Mouse (Mus musculus): Measurements from ENCODE around the gene Hps3.
"Not testable (repeated sequence)": the region's sequence is repeated elsewhere in the genome, so short reads cannot be mapped to it uniquely, and the experiment has no call there.

The Hps3 gene

DNA sequence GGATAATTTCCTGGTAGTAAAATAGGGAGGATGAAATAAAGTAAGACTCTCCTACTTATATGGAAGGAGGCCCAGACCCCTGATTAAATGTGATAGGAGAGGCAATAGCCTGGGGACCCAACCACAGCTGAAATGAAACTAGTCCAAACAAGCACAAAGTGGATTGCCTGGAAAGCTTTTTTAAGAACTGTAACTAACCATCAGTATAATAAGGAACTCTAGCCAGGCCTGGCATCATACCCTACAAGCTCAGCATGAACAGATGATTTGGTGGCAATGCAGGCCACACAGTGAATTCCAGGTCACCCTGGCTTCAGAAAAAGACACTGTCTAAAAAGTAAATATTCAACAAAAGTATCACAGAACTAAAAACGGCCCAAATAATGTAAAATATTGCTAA is 29.5 kb downstream of the Hps3 start:
- DNase-seq, result no peak

DNA sequence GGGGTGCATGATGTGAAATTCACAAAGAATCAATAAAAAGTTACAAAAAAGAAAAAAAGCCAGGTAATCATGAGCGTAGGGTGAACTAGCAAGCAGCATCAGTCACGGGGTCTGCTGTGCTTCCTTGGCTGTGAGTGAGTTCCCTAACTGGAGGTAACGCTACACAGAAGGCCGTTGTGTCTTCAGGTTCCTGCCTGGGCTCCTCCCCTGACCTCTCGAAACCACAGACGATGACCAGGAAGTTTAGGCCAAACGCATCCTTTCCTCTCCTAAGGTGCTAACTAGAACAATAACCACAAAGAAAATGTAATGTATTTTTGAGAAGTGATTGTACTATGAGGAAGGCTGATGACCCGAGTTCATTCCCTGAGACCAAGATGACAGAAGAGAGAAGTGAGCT is 30.7 kb downstream of the Hps3 start:
- no peak for DNase-seq

DNA sequence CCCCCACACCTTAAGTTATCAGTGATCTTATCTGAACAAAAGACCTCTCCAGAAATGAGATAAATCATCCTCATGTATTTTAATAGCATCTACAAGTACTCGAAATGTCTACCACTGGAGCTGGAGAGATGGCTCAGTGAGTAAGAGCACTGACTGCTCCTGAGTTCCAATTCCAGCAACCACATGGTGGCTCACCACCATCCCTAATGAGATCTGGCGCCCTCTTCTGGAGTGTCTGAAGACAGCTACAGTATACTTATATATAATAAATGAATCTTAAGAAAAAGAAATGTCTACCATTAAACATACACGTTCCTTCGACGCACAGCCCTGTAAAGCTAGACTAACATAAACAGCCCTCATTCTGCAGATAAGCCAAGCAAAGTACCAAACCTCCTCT is 32.3 kb downstream of the Hps3 start:
- peak; percentile 38 for DNase-seq

DNA sequence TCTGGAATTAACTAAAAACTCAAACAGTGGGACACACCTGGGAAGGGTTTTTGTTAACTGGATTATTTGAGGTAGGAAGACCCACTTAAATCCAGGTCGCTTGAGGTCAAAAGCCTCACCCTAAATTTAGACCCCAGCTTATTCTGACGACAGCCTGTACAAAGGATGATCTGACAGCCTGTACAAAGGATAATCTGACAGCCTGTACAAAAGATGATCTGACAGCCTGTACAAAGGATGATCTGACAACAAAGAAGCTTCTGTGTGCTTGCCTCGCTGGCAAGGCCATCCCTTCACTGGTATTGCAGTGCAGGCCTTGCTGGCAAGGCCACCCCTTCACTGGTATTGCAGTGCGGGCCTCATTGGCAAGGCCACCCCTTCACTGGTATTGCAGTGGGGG is 34.3 kb downstream of the Hps3 start:
- no peak for DNase-seq

DNA sequence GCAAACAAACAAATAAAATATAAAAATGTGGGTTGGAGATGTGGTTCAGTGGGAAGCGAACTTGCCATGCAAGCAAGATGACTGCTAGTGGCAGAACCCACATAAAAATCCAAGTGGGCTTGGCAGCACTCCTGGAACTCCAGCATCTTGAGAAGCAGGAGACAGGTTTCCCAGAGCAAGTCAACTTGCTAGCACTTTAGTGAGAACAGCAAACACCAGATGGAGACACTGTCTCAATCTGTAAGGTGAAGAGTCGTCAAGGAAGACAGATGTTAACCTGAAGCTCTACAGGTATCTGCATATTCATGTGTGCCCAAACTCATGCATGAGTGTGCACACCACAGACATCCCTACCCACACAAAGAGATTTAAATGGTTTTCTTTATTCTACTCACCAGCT is 35.6 kb downstream of the Hps3 start:
- no peak for DNase-seq

DNA sequence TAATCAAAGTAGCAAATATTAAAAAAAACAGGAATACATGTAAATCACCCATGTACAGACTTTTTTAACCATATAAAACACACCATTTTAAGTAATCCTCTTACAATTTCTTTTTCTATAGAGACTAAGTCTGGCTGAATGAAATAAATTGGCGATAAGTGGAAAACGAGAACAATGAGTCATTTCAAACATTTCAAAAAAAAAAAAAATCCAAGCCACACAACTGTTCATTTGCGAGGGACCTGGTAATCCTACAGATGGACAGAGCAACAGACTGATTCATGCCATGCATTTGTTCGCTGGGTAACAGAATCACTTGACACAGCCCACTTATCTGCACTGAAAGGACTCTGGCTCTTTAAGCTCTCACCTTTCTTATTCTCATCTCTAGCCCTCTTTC is 42.7 kb downstream of the Hps3 start:
- no peak for DNase-seq

DNA sequence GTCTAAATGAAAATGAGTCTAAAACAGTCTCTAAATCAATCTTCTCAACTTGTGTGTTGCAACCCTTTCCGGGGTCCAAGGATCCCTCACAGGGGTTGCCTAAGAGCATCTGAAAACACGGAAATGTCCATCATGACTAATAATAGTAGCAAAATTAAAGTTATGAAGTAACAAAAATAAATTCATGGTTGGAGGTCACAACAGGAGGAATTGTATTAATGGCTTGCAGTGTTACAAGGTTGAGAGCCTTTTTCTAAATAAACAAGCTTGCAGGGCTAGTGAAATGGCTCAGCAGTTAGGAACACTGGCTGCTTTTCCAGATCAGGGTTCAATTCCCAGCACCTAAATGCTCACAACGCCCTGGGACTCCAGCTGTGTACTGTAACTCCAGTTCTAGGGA is 45.1 kb downstream of the Hps3 start:
- no peak for DNase-seq

DNA sequence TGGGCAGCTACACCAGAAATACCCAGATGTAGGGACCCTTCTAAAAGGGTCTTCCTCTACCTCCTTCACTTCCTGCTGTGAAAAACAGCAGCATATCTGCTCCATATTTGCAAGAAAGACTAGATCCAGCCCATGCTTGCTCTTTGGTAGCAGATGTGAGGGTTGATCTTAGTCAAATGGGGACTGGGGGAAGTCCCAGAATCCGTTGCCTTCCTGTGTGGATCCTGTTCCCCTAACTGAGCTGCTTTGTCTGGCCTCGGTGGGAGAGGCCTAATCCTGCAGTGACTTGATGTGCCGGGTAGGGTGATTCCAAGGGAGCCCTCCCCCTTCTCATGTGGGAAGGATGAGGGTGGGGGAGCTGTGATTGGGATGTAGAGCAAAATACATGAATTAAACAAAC is 49.0 kb downstream of the Hps3 start:
- no peak for DNase-seq

DNA sequence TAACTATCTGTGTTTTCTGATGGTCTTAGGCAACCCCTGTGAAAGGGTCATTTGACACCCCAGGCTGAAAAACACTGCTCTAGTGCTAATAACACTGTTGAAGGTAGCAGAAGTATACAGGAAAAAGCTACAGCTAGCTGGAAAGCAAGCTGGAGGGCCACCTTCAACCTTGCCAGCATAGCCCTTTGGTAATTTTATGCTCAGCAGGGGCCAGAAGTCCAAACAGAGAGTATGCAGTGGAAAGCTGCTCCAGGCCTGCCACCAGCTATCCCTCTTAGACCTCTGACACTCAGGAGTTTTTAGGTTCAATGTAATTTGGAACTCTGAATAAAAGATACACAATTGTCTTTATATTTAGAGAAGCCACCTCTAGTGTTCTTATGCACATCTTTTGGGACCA is 52.3 kb downstream of the Hps3 start:
- DNase-seq, result peak; percentile 10

DNA sequence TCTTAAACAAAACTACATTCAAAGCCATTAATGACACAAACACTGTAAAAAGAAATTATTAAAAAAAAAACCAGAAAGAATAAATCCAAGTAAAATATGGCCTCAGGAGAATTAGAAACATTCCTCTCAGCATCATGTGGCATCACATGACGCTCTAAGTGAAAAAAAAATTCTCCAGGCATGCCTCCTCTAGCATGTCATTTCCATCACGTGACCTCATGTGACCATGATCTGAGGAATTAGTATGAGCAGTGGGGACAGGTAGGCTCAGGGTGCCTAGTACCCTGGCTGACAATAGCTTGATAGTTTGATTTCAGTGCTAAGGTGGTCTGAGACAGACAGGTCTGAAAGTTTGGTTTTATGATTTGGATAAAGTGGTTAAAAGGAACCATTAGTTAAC is 54.0 kb downstream of the Hps3 start:
- no peak for DNase-seq

DNA sequence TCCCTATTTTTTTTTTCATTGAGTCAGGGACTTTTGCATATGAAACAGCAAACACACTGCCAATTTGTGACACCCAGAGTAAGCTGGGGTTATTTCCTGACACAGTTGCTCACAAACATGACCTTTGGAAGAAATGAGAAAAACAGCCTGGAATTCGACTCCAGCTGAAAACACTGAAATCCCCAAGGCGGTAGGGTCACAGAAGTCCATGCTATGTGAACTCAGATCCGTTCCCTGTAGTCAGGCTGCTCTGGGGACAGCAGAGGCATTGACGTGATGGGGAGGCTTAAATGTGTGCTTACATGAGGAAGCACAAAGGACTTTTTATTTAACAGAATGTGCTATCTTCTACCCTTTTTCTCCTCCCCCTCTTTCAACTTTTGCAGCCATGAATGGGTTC is 56.6 kb downstream of the Hps3 start:
- peak; percentile 57 for DNase-seq

DNA sequence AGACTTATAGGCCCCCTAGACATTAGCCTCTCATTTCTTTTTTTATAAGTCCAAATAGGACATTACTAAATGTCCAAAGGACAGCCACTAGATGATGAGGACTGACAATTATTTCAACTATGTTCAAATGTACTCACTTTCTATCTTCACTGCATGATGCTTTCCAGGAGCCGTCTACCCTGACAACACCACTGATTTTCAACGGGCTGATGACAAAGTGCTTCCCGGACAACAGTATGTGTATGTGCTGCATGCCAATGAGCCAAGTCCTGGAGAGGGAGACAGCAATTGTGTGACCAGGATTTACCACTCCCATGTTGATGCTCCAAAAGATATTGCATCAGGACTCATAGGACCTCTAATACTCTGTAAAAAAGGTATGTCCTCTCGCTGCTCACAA is 69.0 kb downstream of the Hps3 start:
- no peak for DNase-seq

DNA sequence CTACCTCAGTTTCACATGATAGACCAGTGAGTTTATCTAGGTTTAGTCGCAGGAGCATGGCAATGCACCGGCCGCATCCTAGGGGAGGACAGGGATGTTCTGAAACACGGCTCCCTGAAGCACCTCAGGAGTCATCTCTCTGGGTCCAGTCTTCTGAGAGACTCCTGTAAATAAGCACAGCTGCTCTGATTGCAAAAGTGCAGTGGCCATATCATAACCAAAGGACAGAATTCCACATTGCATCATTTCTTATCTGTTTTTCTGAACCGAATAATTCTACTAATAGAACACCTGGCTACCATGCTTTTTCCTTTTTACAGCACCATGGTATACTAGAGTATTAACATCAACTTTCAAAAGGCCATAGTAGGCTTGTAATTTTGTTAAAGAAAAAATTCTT is 69.9 kb downstream of the Hps3 start:
- DNase-seq, result no peak

DNA sequence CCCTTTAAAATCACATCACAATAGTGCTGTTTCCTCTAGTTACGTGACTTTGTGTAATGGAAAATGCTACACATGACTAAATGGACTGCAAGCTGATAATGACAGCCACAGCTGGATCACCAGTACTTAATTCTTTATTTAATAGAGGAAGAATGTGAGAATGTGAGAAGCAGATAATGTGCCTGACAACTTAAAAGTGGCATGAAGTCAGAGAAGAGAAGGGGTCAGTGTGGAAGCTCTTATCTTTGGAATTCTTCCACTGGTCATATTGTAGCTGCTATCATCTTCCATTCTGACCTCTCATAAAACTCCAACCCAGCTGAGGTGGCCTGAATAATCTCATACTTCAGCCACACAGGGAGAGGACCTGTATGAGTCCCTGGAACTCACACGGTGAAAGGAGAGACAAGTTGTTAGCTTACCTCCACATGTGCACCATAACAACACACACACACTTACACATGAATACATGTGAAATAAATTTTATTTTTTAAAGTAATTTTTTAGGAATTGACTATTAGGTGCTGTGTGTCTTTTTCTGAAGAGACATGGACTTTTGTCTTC is 70.4 kb downstream of the Hps3 start:
- no peak for DNase-seq

DNA sequence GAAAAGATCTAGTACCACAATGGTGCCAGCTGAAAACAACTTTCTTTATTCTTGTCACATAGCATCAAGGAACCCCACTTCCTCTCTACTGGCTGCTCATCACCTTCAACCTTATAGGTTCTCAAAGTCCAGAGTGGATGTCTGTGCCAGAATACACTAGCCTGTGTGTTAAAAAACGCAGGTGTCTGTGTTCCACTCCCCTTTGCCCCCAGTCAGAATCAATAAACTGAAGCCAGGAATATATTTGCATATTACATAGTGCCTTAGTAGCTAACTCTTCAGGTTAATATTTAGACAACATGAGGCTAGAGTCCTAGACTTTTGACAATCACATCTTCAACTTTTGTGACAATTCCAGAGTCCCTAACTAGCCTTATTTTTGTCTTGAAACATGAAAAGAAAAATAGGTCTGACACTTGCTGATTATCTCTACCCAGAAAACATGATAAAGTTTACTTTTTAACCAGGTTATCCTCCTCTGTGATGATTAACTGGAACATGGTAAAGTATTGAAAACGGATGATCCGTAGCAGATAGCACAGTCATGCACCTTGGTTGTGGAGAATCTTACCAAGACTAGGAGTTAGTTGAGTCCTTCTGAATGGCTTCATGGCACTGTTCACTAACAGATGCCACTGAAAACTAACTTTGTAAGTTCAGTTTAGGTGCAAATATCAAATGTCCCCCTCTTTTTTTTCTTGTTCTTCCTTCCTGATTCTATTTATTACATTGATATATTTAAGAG is 72.2 kb downstream of the Hps3 start:
- no peak for DNase-seq

DNA sequence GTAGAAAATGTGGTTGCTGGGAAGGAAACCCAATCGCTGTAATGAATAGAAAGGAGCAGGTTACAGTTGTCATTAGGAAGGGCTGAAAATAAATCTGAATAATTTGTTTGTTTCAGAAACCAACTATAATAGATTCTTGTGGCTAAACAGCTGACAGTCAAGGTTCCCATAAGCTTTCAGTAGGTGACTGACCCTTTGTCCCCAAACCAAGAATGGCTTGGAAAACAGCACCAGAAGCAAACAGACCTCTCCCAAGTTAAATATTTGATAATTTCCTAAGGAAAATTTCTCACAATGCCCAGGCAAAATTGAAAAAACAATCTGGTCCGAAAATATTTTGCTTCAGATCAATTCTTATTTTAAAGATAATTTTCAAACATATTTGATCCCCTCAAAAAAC is 73.8 kb downstream of the Hps3 start:
- no peak for DNase-seq

DNA sequence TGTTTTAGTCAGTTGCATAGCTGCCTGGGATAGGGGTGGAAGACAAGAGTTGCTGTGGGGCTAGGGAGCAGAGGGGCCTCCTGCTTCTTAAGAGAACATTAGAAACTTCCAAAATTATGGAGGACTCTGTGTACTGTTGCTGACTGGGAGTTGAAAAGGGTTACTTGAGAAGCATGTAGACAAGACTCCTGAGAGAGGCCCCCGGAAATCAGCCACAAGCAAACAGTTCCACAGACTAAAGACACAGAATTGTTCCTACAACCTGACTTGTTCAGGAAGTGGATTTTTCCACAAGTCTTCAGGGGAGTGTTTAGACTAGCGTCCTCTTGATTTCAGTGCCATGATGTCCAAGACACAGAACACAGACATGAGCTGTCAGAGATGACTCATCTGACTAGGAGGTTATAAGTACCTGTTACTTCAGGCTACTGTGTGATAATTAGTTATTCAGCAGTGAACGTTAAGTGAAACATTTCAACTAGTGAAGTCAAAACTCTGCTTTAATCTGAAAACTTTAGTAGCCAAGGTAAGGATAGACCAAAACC is 74.5 kb downstream of the Hps3 start:
- DNase-seq, result no peak

DNA sequence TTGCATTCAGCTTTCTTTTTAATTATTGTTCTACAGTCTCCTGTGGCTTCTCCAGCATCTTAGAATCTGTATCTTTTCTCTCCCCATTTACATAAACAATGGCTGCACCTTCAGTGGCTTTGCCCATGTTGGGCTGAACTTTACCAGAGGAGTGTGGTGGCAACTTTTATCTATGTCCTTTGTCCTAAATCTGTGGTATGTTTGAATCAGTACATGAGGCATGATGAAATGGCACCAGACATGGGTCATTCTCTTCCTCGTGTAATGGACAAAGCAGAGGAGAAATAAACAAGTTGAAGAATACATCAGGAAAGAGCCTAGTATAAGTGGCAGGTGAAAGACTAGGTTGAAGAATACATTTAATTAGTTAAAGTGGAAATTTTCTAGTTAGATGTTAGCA is 76.1 kb downstream of the Hps3 start:
- no peak for DNase-seq

DNA sequence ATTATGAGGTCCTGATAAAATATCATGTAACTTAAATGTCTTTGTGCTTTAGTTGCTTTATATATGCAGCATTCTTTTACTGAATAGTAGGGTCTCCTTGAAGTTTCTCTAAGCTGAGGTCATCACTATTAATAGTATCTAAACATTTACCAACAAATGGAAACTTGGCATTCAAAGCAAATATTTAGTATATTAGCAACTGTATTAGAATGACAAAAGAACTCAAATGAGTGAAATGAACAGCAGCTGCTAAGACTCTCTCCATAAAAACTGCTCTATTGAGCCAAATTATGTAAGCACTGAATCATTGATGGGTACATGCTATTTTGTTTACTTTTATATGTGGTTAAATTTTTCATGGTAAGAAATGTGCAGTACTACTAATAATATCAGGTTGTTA is 77.1 kb downstream of the Hps3 start:
- DNase-seq, result no peak

DNA sequence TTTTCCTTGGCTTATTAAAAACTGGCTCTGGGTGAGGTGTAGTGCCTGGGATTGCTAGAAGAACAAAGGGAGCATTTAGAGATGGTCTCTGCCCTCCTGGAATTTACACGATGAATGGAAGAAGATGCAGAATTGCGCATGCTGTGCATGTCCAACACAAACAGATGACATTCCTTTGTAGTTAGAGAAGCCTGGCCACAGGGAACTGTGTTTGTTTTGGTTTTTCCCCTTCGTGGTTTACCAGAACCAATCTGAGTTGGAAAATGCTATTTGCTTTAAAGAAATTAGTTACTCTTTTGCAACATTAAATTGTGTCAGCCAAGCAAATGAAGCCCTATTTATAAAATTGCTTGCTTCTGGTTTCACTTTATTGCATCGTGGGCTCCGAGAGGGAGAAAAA is 78.2 kb downstream of the Hps3 start, which contains the start of gene Cp:
Cp (plus strand) TSS at position 170 of the 400 bp plus-strand sequence.
- DNase-seq, result no peak

DNA sequence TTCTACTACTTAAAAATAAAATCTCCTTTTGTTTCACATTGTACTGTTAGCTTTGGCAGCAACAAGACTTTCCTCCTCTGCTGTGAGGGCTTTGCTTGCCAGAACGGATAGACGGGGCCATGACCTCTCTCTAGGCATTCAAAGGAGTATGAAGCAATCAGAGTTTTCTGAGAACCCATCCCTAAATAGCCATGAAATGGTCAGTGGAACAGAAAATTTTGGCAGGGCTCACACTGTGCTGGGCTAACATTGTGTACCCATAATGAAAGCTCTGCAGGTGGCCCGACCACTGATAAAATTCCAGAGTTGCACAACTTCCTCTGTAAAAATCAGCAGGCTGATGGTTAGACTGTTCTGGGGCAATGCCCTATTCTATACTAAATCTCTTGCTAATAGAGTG is 81.2 kb downstream of the Hps3 start:
- DNase-seq, result peak; percentile 59

DNA sequence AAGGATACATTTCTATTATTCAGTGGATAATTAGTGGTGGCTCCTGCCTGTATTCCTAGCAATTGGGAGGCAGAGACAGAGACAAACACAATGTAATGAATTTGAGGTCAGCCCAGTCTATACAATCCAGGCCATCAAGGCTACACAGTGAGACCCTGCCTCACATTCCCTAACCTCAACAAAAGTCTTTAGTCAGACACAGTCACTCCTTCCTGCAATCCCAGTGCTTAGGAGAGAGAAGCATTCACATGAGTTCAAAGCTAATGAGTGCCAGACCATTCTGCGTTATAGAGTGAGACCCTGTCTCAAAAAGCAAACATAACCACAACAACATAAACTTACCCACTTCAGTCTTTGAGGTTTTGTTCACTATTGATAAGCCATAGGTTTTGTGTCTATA is 81.7 kb downstream of the Hps3 start:
- no peak for DNase-seq

DNA sequence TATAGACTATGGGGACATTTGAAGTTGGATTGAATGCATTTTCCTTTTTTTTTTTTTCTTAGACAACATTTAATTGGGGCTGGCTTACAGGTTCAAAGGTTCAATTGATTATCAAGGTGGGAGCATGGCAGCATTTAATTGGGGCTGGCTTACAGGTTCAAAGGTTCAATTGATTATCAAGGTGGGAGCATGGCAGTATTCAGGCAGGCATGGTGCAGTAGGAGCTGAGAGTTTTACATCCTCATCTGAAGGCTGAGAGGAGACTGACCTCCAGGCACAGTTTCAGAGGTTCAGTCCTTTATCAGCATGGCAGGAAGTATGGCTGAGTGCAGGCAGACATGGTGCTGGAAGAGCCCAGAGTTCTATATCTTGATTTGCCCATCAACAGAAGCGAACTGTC is 85.7 kb downstream of the Hps3 start:
- DNase-seq, result not testable (repeated sequence)

DNA sequence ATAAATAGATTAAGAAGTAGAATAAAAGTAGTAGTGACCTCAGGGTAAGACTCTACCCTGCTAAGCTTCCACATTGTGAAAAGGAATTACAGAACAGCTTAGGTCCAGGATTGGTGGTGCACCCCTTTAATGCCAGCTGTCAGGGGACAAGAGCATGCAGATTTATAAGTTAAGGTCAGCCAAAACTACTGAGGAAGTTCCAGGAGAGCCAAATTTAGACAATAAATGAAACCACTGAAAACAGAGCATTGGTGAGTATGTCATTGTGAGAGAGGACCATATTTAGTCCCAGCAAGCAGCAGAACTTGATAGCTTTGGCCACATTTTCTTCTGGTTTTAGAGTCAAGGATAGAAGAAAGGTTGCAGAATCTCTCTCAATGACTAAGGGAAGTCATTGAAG is 86.6 kb downstream of the Hps3 start:
- no peak for DNase-seq
